Mouse (Mus musculus) testis, adult 2 months (tissue): ENCODE measurements around the gene Pou2f2. TPM values are rescaled to one million over a fixed set of nuclear protein-coding genes. Genes with fewer than 3 reads are reported as not detected.

Experiments
- H3K27ac ChIP-seq: fragments of 200-500 bp; 2 replicates; pipeline ENCODE4 v1.5.1; 2012; ENCODE audit warnings: low read depth, low read length; ENCODE audit not compliant: control insufficient read depth, insufficient read depth
- H3K27me3 ChIP-seq: fragments of 200-500 bp; 2 replicates; pipeline ENCODE4 v1.6.1; 2012; ENCODE audit warnings: mild to moderate bottlenecking, low read length, moderate library complexity; ENCODE audit not compliant: control insufficient read depth, insufficient read depth
- H3K36me3 ChIP-seq: fragments of 200-500 bp; 2 replicates; pipeline ENCODE4 v1.6.1; 2012; ENCODE audit warnings: mild to moderate bottlenecking, low read length; ENCODE audit not compliant: control insufficient read depth, insufficient read depth
- H3K4me1 ChIP-seq: fragments of 200-500 bp; 2 replicates; pipeline ENCODE4 v1.6.1; 2012; ENCODE audit warnings: low read length; ENCODE audit not compliant: control insufficient read depth, insufficient read depth
- H3K4me3 ChIP-seq: fragments of 200-500 bp; 2 replicates; pipeline ENCODE4 v1.5.1; 2012; ENCODE audit warnings: low read depth, mild to moderate bottlenecking, low read length, moderate library complexity, mixed read lengths; ENCODE audit not compliant: control insufficient read depth
- CTCF ChIP-seq: fragments of 200-500 bp; IDR thresholded peaks from 2 replicates; pipeline ENCODE4 v1.5.1; 2012; ENCODE audit warnings: low read depth, mild to moderate bottlenecking, inconsistent platforms, low read length, moderate library complexity; ENCODE audit not compliant: control insufficient read depth, insufficient read depth, insufficient replicate concordance
- POLR2A ChIP-seq: fragments of 200-500 bp; IDR thresholded peaks from 2 replicates; pipeline ENCODE4 v1.6.1; 2012; ENCODE audit warnings: low read depth, mild to moderate bottlenecking, inconsistent platforms, low read length, moderate library complexity; ENCODE audit not compliant: control insufficient read depth
- polyA plus RNA-seq: library from polyadenylated mRNA; depleted of rRNA; stranded (reverse); fragments of >200 nt; gene quantifications from 2 replicates; pipeline ENCODE4 v1.2.3, GENCODE M21; 2012

The Pou2f2 gene
- polyA plus RNA-seq, 1 experiment, result 8.3 TPM

DNA sequence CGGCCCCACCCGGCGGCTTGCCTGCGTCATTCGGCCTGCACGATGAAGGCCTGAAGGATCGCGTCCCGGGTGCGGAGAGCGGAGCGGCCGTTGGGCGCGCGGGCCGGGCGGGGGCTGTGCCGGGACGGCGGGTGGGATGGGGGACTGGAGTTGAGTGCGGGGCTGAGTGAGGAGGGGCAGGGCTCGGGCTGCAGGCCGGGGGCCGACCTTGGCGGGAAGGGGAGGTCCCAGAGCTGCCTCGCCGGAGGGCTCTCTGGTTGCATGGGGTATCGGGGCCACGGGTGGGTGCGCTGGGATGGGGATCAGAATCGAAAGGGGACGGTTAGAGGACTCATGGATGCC lies 102.1 kb downstream of the Pou2f2 start:
- 0 out of 2 replicates have a peak, but pooled peaks have one; percentile 29 for TF ChIP-seq POLR2A
- no peak for TF ChIP-seq CTCF
- Histone ChIP-seq H3K4me1 (peaks cover 18% of the 10 kb centered on the region), H3K36me3 (peaks cover 1% of the 10 kb centered on the region), H3K4me3 (peak overlapping the region; percentile 94), H3K27ac (peak overlapping the region; percentile 92), H3K27me3 (no peaks in the 10 kb centered on the region)

DNA sequence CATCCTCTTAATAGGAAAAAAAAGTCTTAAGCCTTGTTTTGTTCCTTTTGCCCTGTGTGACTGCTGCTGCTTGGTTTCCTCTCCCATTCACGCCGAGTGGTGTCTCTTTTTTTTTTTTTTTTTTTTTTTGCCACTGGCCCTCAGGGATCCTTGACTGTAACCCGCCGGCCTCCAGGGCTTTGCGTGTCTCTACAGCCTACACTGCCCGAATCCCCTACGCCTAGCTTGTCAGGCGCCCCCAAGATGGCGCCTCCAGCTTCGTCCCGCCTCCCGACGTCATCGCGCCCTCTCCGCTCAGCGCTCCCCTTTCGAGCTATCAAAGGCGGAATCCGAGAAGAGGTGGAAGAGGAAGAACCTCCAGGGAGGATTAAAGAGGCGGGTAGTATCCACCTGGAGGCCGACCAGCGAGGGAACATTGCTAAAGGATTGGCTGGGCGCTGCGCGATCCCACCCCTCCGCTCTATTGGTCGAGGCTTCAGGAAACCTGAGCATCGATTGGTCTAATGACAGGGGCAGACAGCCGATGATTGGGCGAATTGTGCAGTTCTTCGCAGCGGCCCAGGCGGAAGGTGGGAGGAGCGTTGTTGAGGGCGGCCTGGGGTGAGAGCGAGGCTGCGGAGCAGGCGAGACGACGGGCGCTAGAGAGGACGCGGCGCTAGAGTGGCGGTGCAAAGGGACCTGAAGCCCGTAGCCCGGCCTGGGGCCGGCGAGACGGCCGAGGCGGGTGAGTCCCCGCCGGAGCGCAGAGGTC lies 102.7 kb downstream of the Pou2f2 start:
- TF ChIP-seq POLR2A (peak; percentile 76), CTCF (no peak)
- H3K4me1 ChIP-seq, result peaks cover 21% of the 10 kb centered on the region
- H3K27me3 ChIP-seq, result no peaks in the 10 kb centered on the region
- peak overlapping the region; percentile 92 for H3K27ac ChIP-seq
- H3K4me3 ChIP-seq, result peak overlapping the region; percentile 94
- no peaks in the 10 kb centered on the region; the same call in none of the 2 replicates for H3K36me3 ChIP-seq

DNA sequence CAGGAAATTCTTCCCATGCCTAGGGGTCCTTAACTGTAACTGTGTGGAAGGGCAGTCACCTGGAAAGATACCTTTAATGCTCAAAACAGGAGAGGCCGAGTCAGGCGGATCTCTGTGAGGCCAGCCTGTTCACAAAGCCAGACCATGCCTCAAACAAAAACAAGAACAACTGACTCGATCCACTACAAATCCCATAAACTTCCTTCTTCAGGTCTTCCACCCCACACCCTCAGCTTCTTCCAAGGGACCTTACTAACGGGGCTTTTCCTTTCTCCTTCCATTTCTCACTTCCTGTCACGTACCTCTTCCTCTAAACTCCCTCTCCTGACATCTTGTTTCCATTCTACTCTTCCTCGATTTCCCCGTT lies 103.2 kb downstream of the Pou2f2 start:
- H3K27ac ChIP-seq, result peak overlapping the region; percentile 87
- TF ChIP-seq POLR2A, result no peak
- no peak for TF ChIP-seq CTCF
- H3K4me1 ChIP-seq, result peaks cover 24% of the 10 kb centered on the region
- H3K36me3 ChIP-seq, result no peaks in the 10 kb centered on the region; the same call in 1 of the 2 replicates
- H3K4me3 ChIP-seq, result peak overlapping the region; percentile 94
- no peaks in the 10 kb centered on the region for H3K27me3 ChIP-seq

DNA sequence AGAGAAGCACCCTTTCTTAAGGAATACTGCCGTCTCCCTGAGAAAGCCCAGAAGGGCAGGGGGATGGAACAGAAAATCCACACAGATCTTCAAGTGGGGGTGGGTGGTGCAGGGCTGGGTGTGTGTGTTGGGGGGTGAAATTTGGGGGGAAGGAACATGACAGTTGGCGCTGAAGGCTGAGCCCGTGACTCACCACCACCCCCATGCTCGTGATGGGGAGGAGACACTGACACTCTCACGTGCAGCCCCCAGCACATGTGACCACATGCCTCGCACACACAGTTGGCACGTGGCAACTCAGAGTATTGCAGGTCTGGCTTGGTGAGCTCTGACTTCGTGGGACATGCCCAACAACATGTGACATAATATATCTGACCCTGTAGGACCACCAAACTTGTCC lies 105.6 kb downstream of the Pou2f2 start:
- H3K4me1 ChIP-seq, result peaks cover 24% of the 10 kb centered on the region
- H3K27ac ChIP-seq, result no peak overlapping the region
- H3K4me3 ChIP-seq, result peak overlapping the region; percentile 55
- no peaks in the 10 kb centered on the region for H3K27me3 ChIP-seq
- TF ChIP-seq POLR2A, result peak; percentile 11; the same call in 1 of the 2 replicates
- TF ChIP-seq CTCF, result no peak
- H3K36me3 ChIP-seq, result 0 out of 2 replicates have a peak, but pooled peaks cover 1% of the 10 kb centered on the region

DNA sequence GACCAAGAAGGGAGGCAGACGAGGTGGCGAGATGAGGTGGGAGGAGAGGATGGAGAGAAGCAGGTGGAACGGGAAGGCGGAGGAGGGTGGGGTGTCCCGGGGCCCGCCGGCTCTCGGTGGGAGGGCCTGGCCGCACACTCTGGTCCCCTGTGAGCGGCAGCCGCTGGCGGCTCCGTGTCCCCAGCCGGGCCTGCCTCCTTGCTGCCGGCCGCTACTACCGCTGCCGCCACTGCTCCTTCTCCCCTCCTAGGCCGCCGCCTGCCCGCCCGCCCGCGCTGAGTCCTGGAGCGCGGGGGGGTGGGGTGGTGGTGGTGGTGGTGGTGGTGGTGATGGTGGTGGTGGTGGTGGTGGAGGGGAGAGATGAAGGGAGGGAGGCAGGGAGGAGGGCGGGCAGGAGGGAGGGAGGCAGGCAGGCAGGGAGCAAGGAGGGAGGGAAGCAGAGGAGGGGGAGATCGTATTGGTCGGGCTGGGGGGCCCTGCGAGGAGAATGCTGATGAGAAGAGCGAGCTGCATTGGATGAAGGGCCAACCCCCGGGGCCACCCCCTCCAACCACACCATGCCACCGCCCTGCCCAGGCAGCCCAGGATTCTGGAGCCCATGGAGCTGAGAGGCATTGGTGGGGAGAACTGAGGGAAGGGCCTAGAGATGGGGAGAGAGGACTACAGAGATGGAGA lies 106.7 kb downstream of the Pou2f2 start:
- no peak for TF ChIP-seq CTCF
- no peak for TF ChIP-seq POLR2A
- Histone ChIP-seq H3K4me3 (peak overlapping the region; percentile 83), H3K27ac (no peak overlapping the region), H3K4me1 (peaks cover 24% of the 10 kb centered on the region), H3K36me3 (peaks cover 3% of the 10 kb centered on the region; the same call in 1 of the 2 replicates), H3K27me3 (no peaks in the 10 kb centered on the region)

DNA sequence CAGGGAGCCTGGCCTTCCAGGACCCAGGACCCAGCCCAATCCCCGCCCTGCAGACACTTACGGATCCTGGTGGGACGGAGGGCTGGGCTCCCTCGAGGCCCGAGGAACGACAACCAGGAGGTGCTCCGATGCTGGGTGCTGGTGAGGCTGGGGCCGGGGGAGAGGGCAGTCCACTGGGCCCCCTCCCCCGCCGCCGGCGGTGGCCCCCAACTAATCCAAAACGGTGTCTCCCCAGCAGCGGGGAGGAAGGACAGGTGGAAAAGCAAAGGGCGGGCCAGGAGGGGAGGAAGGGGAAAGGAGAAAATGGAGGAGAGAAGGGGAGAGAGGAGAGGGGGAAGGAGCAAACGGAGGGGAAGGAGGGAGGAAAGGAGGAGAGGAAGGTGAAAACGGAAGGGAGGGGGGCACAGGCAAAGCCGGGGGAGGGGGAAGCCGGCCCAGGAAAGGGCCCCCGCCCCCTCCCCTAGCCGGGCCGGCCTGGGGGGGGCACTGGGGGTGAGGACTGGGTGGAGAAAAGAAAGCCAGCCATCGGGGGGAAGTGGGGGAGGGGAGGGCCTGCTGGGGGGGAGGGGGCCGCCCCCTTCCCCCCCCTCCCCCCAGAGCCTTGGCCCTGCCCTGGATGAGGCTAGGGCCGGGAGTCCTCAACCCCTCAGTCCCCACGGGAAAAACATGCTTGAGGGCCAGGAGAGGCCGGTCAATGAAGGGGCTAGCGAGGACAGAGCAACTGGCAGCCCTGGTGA lies 107.4 kb downstream of the Pou2f2 start, which contains the start of the genes Grik5 and Zfp574:
Grik5 (minus strand) TSS at position 368 of the 737 bp plus-strand sequence.
Zfp574 (plus strand) TSS at position 589 of the 737 bp plus-strand sequence.
- TF ChIP-seq POLR2A (no peak), CTCF (no peak)
- H3K4me3 ChIP-seq, result peak within 1 kb of the TSS; percentile 83
- H3K27me3 ChIP-seq, result no peaks in the 10 kb centered on the region
- H3K36me3 ChIP-seq, result peaks cover 3% of the 10 kb centered on the region; the same call in 1 of the 2 replicates
- H3K27ac ChIP-seq, result no peak within 1 kb of the TSS; the same call in 1 of the 2 replicates
- peaks cover 26% of the 10 kb centered on the region for H3K4me1 ChIP-seq
